Comparison of ENCODE assay signal across 8 mouse cellular contexts in the genomic region with DNA sequence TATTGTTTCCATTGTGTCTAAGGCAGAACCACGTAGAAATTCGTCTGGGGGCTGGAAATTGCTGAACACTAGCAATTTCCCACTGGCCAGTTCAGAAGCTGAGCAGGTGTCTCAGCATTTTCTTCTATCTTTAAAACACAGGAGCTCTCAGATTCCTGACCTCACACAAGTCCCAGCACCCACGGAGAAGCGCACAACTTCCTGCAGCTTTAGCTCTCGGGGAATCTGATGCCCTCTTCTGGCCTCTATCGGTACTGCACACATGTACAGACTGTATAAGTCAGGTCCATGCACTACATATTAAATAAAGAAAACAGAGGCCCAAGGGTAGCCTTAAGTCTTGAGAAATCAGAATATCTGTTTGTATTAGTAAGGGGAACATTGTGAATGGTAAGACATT. TPM values are rescaled to one million over a fixed set of nuclear protein-coding genes. Genes with fewer than 3 reads are reported as not detected.
DNase-seq lines count a peak whose midpoint lies in the region; ATAC-seq lines count a peak whose summit lies in the region.

No protein-coding gene starts in this region.

- peaks cover 21% of the 10 kb centered on the region for H3K27me3 ChIP-seq in heart, embryonic 11.5 days (ENCODE audit: control insufficient read depth, insufficient read depth, low read length)
- peaks cover 39% of the 10 kb centered on the region for H3K27me3 ChIP-seq in limb, embryonic 13.5 days

- H3K9ac ChIP-seq in heart, embryonic 11.5 days (ENCODE audit: low read depth, low read length) = no peak overlapping the region
- H3K9ac ChIP-seq in limb, embryonic 13.5 days = no peak overlapping the region

- no peak overlapping the region for H3K27ac ChIP-seq in heart, embryonic 11.5 days (ENCODE audit: low read depth, low read length)
- H3K27ac ChIP-seq in limb, embryonic 13.5 days = 0 out of 2 replicates have a peak overlapping the region, but pooled peaks have one; percentile 3

- no peak overlapping the region for H3K4me2 ChIP-seq in heart, embryonic 11.5 days
- H3K4me2 ChIP-seq in limb, embryonic 13.5 days (replicated peaks) = no peak overlapping the region

- peaks cover 6% of the 10 kb centered on the region for H3K4me1 ChIP-seq in heart, embryonic 11.5 days (ENCODE audit: control insufficient read depth, insufficient read depth, low read length)
- H3K4me1 ChIP-seq in limb, embryonic 13.5 days = peaks cover 51% of the 10 kb centered on the region

- 0 out of 2 replicates have a peak, but pooled peaks cover 3% of the 10 kb centered on the region for H3K9me3 ChIP-seq in heart, embryonic 11.5 days (replicated peaks; ENCODE audit: control insufficient read depth, low read length)
- no peaks in the 10 kb centered on the region for H3K9me3 ChIP-seq in limb, embryonic 13.5 days

- no peaks in the 10 kb centered on the region for H3K36me3 ChIP-seq in heart, embryonic 11.5 days (ENCODE audit: control insufficient read depth, insufficient read depth, low read length)
- no peaks in the 10 kb centered on the region for H3K36me3 ChIP-seq in limb, embryonic 13.5 days

- H3K4me3 ChIP-seq in heart, embryonic 11.5 days (ENCODE audit: low read depth, low read length) = no peak overlapping the region
- no peak overlapping the region for H3K4me3 ChIP-seq in limb, embryonic 13.5 days

- no peak for ATAC-seq in heart, embryonic 11.5 days (replicated peaks; ENCODE audit: insufficient number of reproducible peaks, low FRiP score, low TSS enrichment)
- no peak for ATAC-seq in limb, embryonic 13.5 days (ENCODE audit: low FRiP score, low read depth)
- ATAC-seq in frontal cortex, adult (ENCODE audit: low TSS enrichment) = no peak

- DNase-seq in heart, adult 18-20 months = peak; percentile 38 to 69
- peak; percentile 29 for DNase-seq in urinary bladder, postnatal 25 days (ENCODE audit: low spot score)
- no peak for DNase-seq in urinary bladder, adult 2 months (ENCODE audit: low spot score)
- peak; percentile 34 for DNase-seq in embryo, embryonic 9.5 days (ENCODE audit: extremely low spot score)
- DNase-seq in skeletal muscle tissue, adult 2 months (ENCODE audit: low read depth, low spot score) = peak; percentile 28

- WGBS in heart, embryonic 11.5 days (ENCODE audit: insufficient replicate concordance) = 58% methylated on average over 6 of the region's 6 CpGs
- 72% methylated on average over 6 of the region's 6 CpGs for WGBS in limb, embryonic 13.5 days

RNA-seq across cellular contexts. Expression of gene Mvb12b, which starts 30.6 kb away (rescaled TPM):
- total RNA-seq in heart, adult 18-20 months (2021) = 10 to 100 TPM; 18.7 to 22.5 TPM
- polyA plus RNA-seq in heart, embryonic 11.5 days (2014; fragmentation: Nextera tagmentation; extraction: Ambion mirVana) = 12.4 and 12.6 TPM in 2 replicates
- polyA plus RNA-seq in urinary bladder, adult 2 months (2012; rRNA removed) = 15.1 and 21.0 TPM in 2 replicates
- 22.6 and 23.8 TPM in 2 replicates for polyA plus RNA-seq in limb, embryonic 13.5 days (2015; fragmentation: Nextera tagmentation; extraction: Ambion mirVana)
